Mouse (Mus musculus): ENCODE results near the gene Try4.
"Not testable (repeated sequence)": the region's sequence is repeated elsewhere in the genome, so short reads cannot be mapped to it uniquely, and the experiment has no call there.

DNA sequence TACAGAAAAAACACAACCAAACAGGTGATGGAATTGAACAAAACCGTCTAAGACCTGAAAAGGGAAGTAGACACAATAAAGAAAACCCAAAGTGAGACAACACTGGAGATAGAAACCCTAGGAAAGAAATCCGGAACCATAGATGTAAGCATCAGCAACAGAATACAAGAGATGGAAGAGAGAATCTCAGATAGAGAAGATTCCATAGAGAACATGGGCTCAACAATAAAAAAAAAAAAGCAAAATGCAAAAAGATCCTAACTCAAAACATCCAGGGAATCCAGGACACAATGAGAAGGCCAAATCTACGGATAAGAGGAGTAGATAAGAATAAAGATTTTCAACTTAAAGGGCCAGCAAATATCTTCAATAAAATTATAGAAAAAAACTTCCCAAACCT is 14.7 kb downstream of the Try4 start, which contains the start of gene Try5:
- TF ChIP-seq POLR2A (IDR thresholded peaks at IDR 0.05; ENCODE audit: control insufficient read depth, low read depth, low read length); CTCF (IDR thresholded peaks at IDR 0.05; ENCODE audit: control insufficient read depth, insufficient read depth, insufficient replicate concordance, low read depth, low read length): not testable (repeated sequence)
